Mouse (Mus musculus) bone marrow, adult 2 months (tissue): ENCODE measurements at regions not wholly inside any gene's neighbourhood (a gene's known extent, or its start where the extent isn't known, plus 50 kb on each side); places are given as distances from the start of the nearest gene placed in this dataset.
A peak's percentile ranks its signal among the peaks of the same experiment; 100 is the strongest.

Experiments
- H3K27ac ChIP-seq: fragments of 200-500 bp; 2 replicates; pipeline ENCODE4 v1.5.1; 2012; ENCODE audit warnings: low read depth, mild to moderate bottlenecking, control low read depth, inconsistent platforms, low read length; ENCODE audit not compliant: control insufficient read depth, poor library complexity, insufficient read depth
- H3K4me1 ChIP-seq: fragments of 200-500 bp; 2 replicates; pipeline ENCODE4 v1.6.1; 2011; ENCODE audit warnings: low read length; ENCODE audit not compliant: control insufficient read depth, insufficient read depth
- H3K4me3 ChIP-seq: fragments of 200-500 bp; replicated peaks from 2 replicates; pipeline ENCODE3; 2011; ENCODE audit warnings: mild to moderate bottlenecking, low read depth, low read length, control low read depth; ENCODE audit not compliant: control insufficient read depth
- CTCF ChIP-seq: fragments of 200-500 bp; IDR thresholded peaks from 2 replicates; pipeline ENCODE4 v1.5.1; 2011; ENCODE audit warnings: low read length, control low read depth; ENCODE audit not compliant: control insufficient read depth, insufficient read depth
- POLR2A ChIP-seq: fragments of 200-500 bp; IDR thresholded peaks from 2 replicates; pipeline ENCODE4 v1.6.1; 2011; ENCODE audit warnings: low read depth, mild to moderate bottlenecking, control low read depth, low read length, borderline replicate concordance; ENCODE audit not compliant: control insufficient read depth
- WGBS: fragments of 180-500 bp; shearing (Covaris S2); methylation state at CpG from one replicate; pipeline ENCODE4 v1.1.7; 2018; 5-methylcytosine and 5-hydroxymethylcytosine counted together

GRCm38 (mm10) chr3:52190021-52190420 lies 78.1 kb upstream of the Foxo1 start:
- H3K27ac ChIP-seq = peak overlapping the region; percentile 7; the same call in 1 of the 2 replicates
- H3K4me3 ChIP-seq = no peak overlapping the region
- no peak for TF ChIP-seq POLR2A
- no peak for TF ChIP-seq CTCF
- 42% methylated on average over 7 of the region's 7 CpGs for WGBS
- H3K4me1 ChIP-seq = no peaks in the 10 kb centered on the region; the same call in 1 of the 2 replicates

GRCm38 (mm10) chr3:52193026-52193425 lies 75.1 kb upstream of the Foxo1 start:
- H3K27ac ChIP-seq = no peak overlapping the region
- no peak overlapping the region for H3K4me3 ChIP-seq
- WGBS = 44% methylated on average over 7 of the region's 7 CpGs
- no peak for TF ChIP-seq POLR2A
- no peak for TF ChIP-seq CTCF
- no peaks in the 10 kb centered on the region; the same call in 1 of the 2 replicates for H3K4me1 ChIP-seq

- TF ChIP-seq CTCF = no peak
- no peak for TF ChIP-seq POLR2A
- no peaks in the 10 kb centered on the region; the same call in 1 of the 2 replicates for H3K4me1 ChIP-seq
These were observed 73.9 kb upstream of the Foxo1 start for GRCm38 (mm10) chr3:52194216-52194615.

GRCm38 (mm10) chr3:52195486-52195885 lies 72.7 kb upstream of the Foxo1 start:
- Histone ChIP-seq H3K4me1 (no peaks in the 10 kb centered on the region; the same call in 1 of the 2 replicates), H3K27ac (no peak overlapping the region), H3K4me3 (no peak overlapping the region)
- TF ChIP-seq POLR2A (no peak), CTCF (no peak)
- WGBS = 75% methylated on average over 3 of the region's 3 CpGs

More at GRCm38 (mm10) chr3:52194216-52194615, 73.9 kb upstream of the Foxo1 start:
- 86% methylated on average over 10 of the region's 10 CpGs for WGBS
- H3K27ac ChIP-seq = no peak overlapping the region
- H3K4me3 ChIP-seq = no peak overlapping the region

GRCm38 (mm10) chr3:52196047-52196935 lies 71.8 kb upstream of the Foxo1 start:
- WGBS = 6% methylated on average over 38 of the region's 39 CpGs
- Histone ChIP-seq H3K4me1 (no peaks in the 10 kb centered on the region; the same call in 1 of the 2 replicates), H3K4me3 (peak overlapping the region; percentile 4), H3K27ac (no peak overlapping the region; the same call in 1 of the 2 replicates)
- TF ChIP-seq POLR2A = no peak
- peak; percentile 93 for TF ChIP-seq CTCF

- TF ChIP-seq POLR2A = no peak
- 63% methylated on average over 2 of the region's 2 CpGs for WGBS
- H3K4me3 ChIP-seq = no peak overlapping the region
- H3K4me1 ChIP-seq = no peaks in the 10 kb centered on the region; the same call in 1 of the 2 replicates
- no peak overlapping the region for H3K27ac ChIP-seq
These were observed 71.2 kb upstream of the Foxo1 start for GRCm38 (mm10) chr3:52196936-52197246.

- WGBS = 26% methylated on average over 23 of the region's 23 CpGs
- no peak for TF ChIP-seq CTCF
- no peak for TF ChIP-seq POLR2A
- no peak overlapping the region for H3K27ac ChIP-seq
- H3K4me3 ChIP-seq = peak overlapping the region; percentile 47
- H3K4me1 ChIP-seq = no peaks in the 10 kb centered on the region; the same call in 1 of the 2 replicates
These were observed 70.0 kb upstream of the Foxo1 start for GRCm38 (mm10) chr3:52197982-52198750.

GRCm38 (mm10) chr3:52198751-52199738 lies 69.1 kb upstream of the Foxo1 start:
- Histone ChIP-seq H3K27ac (no peak overlapping the region), H3K4me3 (peak overlapping the region; percentile 29), H3K4me1 (no peaks in the 10 kb centered on the region; the same call in 1 of the 2 replicates)
- 8% methylated on average over 17 of the region's 17 CpGs for WGBS
- TF ChIP-seq POLR2A = no peak
- no peak for TF ChIP-seq CTCF
